Mouse (Mus musculus): ENCODE results near the gene Lrrc8a. TPM values are rescaled to one million over a fixed set of nuclear protein-coding genes. Genes with fewer than 3 reads are reported as not detected.

Gene Lrrc8a
- polyA plus RNA-seq, 1 experiment from 2014 or later, result 55.9 TPM

GRCm38 (mm10) chr2:30299525-30299924 lies 62.0 kb downstream of the Lrrc8a start:
- WGBS, result 80% methylated on average over 3 of the region's 3 CpGs
- peaks cover 2% of the 10 kb centered on the region; the same call in 1 of the 2 replicates for H3K36me3 ChIP-seq (ENCODE audit: control insufficient read depth, insufficient read depth, low read length)

GRCm38 (mm10) chr2:30299966-30300365 lies 62.5 kb downstream of the Lrrc8a start:
- DNase-seq (ENCODE audit: low spot score), result no peak
- Histone ChIP-seq H3K36me3 (ENCODE audit: control insufficient read depth, insufficient read depth, low read length) (peaks cover 4% of the 10 kb centered on the region; the same call in 1 of the 2 replicates), H3K4me1 (replicated peaks; ENCODE audit: control insufficient read depth, insufficient read depth, low read length) (no peaks in the 10 kb centered on the region), H3K4me3 (ENCODE audit: low read depth, low read length) (no peak overlapping the region), H3K27ac (ENCODE audit: low read depth, low read length) (no peak overlapping the region), H3K9ac (ENCODE audit: low read depth, low read length) (no peak overlapping the region), H3K9me3 (ENCODE audit: control insufficient read depth, low read length) (no peaks in the 10 kb centered on the region), H3K4me2 (replicated peaks; ENCODE audit: low read depth, low read length) (no peak overlapping the region), H3K27me3 (ENCODE audit: control insufficient read depth, insufficient read depth, low read length) (no peaks in the 10 kb centered on the region)
- WGBS, result 94% methylated on average over 5 of the region's 5 CpGs
- no peak for ATAC-seq (ENCODE audit: low FRiP score)

More at GRCm38 (mm10) chr2:30299525-30299924, 62.0 kb downstream of the Lrrc8a start:
- no peak overlapping the region for H3K27ac ChIP-seq (ENCODE audit: low read depth, low read length)
- DNase-seq (ENCODE audit: low spot score) (no peak), ATAC-seq (ENCODE audit: low FRiP score) (no peak)
- H3K27me3 ChIP-seq (ENCODE audit: control insufficient read depth, insufficient read depth, low read length), result no peaks in the 10 kb centered on the region
- no peak overlapping the region for H3K4me2 ChIP-seq (replicated peaks; ENCODE audit: low read depth, low read length)
- no peaks in the 10 kb centered on the region for H3K4me1 ChIP-seq (replicated peaks; ENCODE audit: control insufficient read depth, insufficient read depth, low read length)
- H3K4me3 ChIP-seq (ENCODE audit: low read depth, low read length), result no peak overlapping the region
- no peaks in the 10 kb centered on the region for H3K9me3 ChIP-seq (ENCODE audit: control insufficient read depth, low read length)
- H3K9ac ChIP-seq (ENCODE audit: low read depth, low read length), result no peak overlapping the region

- Histone ChIP-seq H3K27ac (ENCODE audit: low read depth, low read length) (no peak overlapping the region), H3K9ac (ENCODE audit: low read depth, low read length) (no peak overlapping the region), H3K27me3 (ENCODE audit: control insufficient read depth, insufficient read depth, low read length) (no peaks in the 10 kb centered on the region), H3K4me3 (ENCODE audit: low read depth, low read length) (no peak overlapping the region), H3K4me2 (replicated peaks; ENCODE audit: low read depth, low read length) (no peak overlapping the region), H3K36me3 (ENCODE audit: control insufficient read depth, insufficient read depth, low read length) (peaks cover 14% of the 10 kb centered on the region), H3K9me3 (ENCODE audit: control insufficient read depth, low read length) (no peaks in the 10 kb centered on the region), H3K4me1 (replicated peaks; ENCODE audit: control insufficient read depth, insufficient read depth, low read length) (no peaks in the 10 kb centered on the region)
- ATAC-seq (ENCODE audit: low FRiP score) (no peak), DNase-seq (ENCODE audit: low spot score) (no peak)
- 98% methylated on average over 7 of the region's 7 CpGs for WGBS
Measured at GRCm38 (mm10) chr2:30306087-30306486, 68.6 kb downstream of the Lrrc8a start.

- ATAC-seq (ENCODE audit: low FRiP score) (no peak), DNase-seq (ENCODE audit: low spot score) (no peak)
- WGBS, result 93% methylated on average over 3 of the region's 3 CpGs
- Histone ChIP-seq H3K4me1 (replicated peaks; ENCODE audit: control insufficient read depth, insufficient read depth, low read length) (no peaks in the 10 kb centered on the region), H3K27ac (ENCODE audit: low read depth, low read length) (no peak overlapping the region), H3K4me2 (replicated peaks; ENCODE audit: low read depth, low read length) (no peak overlapping the region), H3K9me3 (ENCODE audit: control insufficient read depth, low read length) (no peaks in the 10 kb centered on the region), H3K9ac (ENCODE audit: low read depth, low read length) (no peak overlapping the region), H3K27me3 (ENCODE audit: control insufficient read depth, insufficient read depth, low read length) (no peaks in the 10 kb centered on the region), H3K36me3 (ENCODE audit: control insufficient read depth, insufficient read depth, low read length) (peaks cover 14% of the 10 kb centered on the region), H3K4me3 (ENCODE audit: low read depth, low read length) (no peak overlapping the region)
Measured at GRCm38 (mm10) chr2:30309351-30309750, 71.8 kb downstream of the Lrrc8a start.

- 100% methylated on average over 2 of the region's 2 CpGs for WGBS
- DNase-seq (ENCODE audit: low spot score) (no peak), ATAC-seq (ENCODE audit: low FRiP score) (no peak)
- Histone ChIP-seq H3K9me3 (ENCODE audit: control insufficient read depth, low read length) (no peaks in the 10 kb centered on the region), H3K27me3 (ENCODE audit: control insufficient read depth, insufficient read depth, low read length) (no peaks in the 10 kb centered on the region), H3K4me2 (replicated peaks; ENCODE audit: low read depth, low read length) (no peak overlapping the region), H3K4me3 (ENCODE audit: low read depth, low read length) (no peak overlapping the region), H3K27ac (ENCODE audit: low read depth, low read length) (no peak overlapping the region), H3K4me1 (replicated peaks; ENCODE audit: control insufficient read depth, insufficient read depth, low read length) (no peaks in the 10 kb centered on the region), H3K36me3 (ENCODE audit: control insufficient read depth, insufficient read depth, low read length) (peaks cover 25% of the 10 kb centered on the region), H3K9ac (ENCODE audit: low read depth, low read length) (no peak overlapping the region)
Measured at GRCm38 (mm10) chr2:30311481-30311880, 74.0 kb downstream of the Lrrc8a start.

Other genes starting within 250 kb of the Lrrc8a start
- gene Wdr34, start 188.8 kb upstream of the Lrrc8a start, polyA plus RNA-seq (2014; fragmentation: Nextera tagmentation; extraction: Ambion mirVana), result 30.1 and 33.9 TPM in 2 replicates
- gene Set, start 180.3 kb upstream of the Lrrc8a start, polyA plus RNA-seq (2014; fragmentation: Nextera tagmentation; extraction: Ambion mirVana), result 688 and 696 TPM in 2 replicates
- 4.5 and 5.2 TPM in 2 replicates for gene Pkn3, start 160.0 kb upstream of the Lrrc8a start, polyA plus RNA-seq (2014; fragmentation: Nextera tagmentation; extraction: Ambion mirVana)
- gene Zdhhc12, start 144.1 kb upstream of the Lrrc8a start, polyA plus RNA-seq (2014; fragmentation: Nextera tagmentation; extraction: Ambion mirVana), result 27.4 and 32.2 TPM in 2 replicates
- 6.5 and 9.3 TPM in 2 replicates for gene Zer1, start 113.1 kb upstream of the Lrrc8a start, polyA plus RNA-seq (2014; fragmentation: Nextera tagmentation; extraction: Ambion mirVana)
- gene Tbc1d13, start 104.0 kb upstream of the Lrrc8a start, polyA plus RNA-seq (2014; fragmentation: Nextera tagmentation; extraction: Ambion mirVana), result 16.3 and 20.6 TPM in 2 replicates
- gene Endog, start 66.2 kb upstream of the Lrrc8a start, polyA plus RNA-seq (2014; fragmentation: Nextera tagmentation; extraction: Ambion mirVana), result 15.3 and 15.6 TPM in 2 replicates
- gene Spout1, start 59.3 kb upstream of the Lrrc8a start, polyA plus RNA-seq (2014; fragmentation: Nextera tagmentation; extraction: Ambion mirVana), result 62.1 and 65.9 TPM in 2 replicates
- gene Kyat1, start 31.9 kb upstream of the Lrrc8a start, polyA plus RNA-seq (2014; fragmentation: Nextera tagmentation; extraction: Ambion mirVana), result 9.4 and 10.0 TPM in 2 replicates
- 0.06 and 0.07 TPM in 2 replicates for gene Gm28035, start 2.9 kb downstream of the Lrrc8a start, polyA plus RNA-seq (2014; fragmentation: Nextera tagmentation; extraction: Ambion mirVana)
- gene Phyhd1, start 28.5 kb downstream of the Lrrc8a start, polyA plus RNA-seq (2014; fragmentation: Nextera tagmentation; extraction: Ambion mirVana), result 4.2 and 5.6 TPM in 2 replicates
- not detected in 2 replicates for gene Gm28038, start 43.3 kb downstream of the Lrrc8a start, polyA plus RNA-seq (2014; fragmentation: Nextera tagmentation; extraction: Ambion mirVana)
- gene Dolk, start 48.6 kb downstream of the Lrrc8a start, polyA plus RNA-seq (2014; fragmentation: Nextera tagmentation; extraction: Ambion mirVana), result 24.0 and 24.1 TPM in 2 replicates
- gene Nup188, start 48.7 kb downstream of the Lrrc8a start, polyA plus RNA-seq (2014; fragmentation: Nextera tagmentation; extraction: Ambion mirVana), result 44.5 and 49.9 TPM in 2 replicates
- gene Sh3glb2, start 121.6 kb downstream of the Lrrc8a start, polyA plus RNA-seq (2014; fragmentation: Nextera tagmentation; extraction: Ambion mirVana), result 42.6 and 48.5 TPM in 2 replicates
- 13.9 and 18.6 TPM in 2 replicates for gene Miga2, start 126.5 kb downstream of the Lrrc8a start, polyA plus RNA-seq (2014; fragmentation: Nextera tagmentation; extraction: Ambion mirVana)
- 41.9 and 44.5 TPM in 2 replicates for gene Dolpp1, start 154.5 kb downstream of the Lrrc8a start, polyA plus RNA-seq (2014; fragmentation: Nextera tagmentation; extraction: Ambion mirVana)
- gene Crat, start 178.1 kb downstream of the Lrrc8a start, polyA plus RNA-seq (2014; fragmentation: Nextera tagmentation; extraction: Ambion mirVana), result 21.5 and 27.5 TPM in 2 replicates
- 55.4 and 62.8 TPM in 2 replicates for gene Ptpa, start 178.3 kb downstream of the Lrrc8a start, polyA plus RNA-seq (2014; fragmentation: Nextera tagmentation; extraction: Ambion mirVana)
- gene Ier5l, start 236.5 kb downstream of the Lrrc8a start, polyA plus RNA-seq (2014; fragmentation: Nextera tagmentation; extraction: Ambion mirVana), result 6.3 and 6.8 TPM in 2 replicates